25 mouse cellular contexts compared by ENCODE assay signal in the genomic region with DNA sequence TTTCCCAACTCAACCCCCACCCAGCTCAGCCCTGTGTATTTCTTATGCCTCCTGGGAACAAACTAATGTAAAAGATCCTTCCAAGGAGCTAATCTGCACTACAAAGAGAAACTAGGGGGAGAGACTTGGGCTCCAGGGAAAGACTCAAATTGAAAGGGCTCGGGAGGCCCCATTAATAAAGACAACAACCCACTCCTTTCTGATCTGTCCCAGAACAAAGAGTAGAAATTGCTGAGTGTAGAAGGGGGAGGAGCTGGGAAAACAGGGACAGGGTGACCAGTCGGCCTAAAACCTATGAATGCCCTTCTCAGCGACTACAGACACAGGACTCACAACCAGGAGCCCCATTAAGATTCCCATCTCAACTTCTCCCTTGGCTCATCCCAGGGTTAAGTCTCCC.
A peak's percentile ranks its signal among the peaks of the same experiment; 100 is the strongest.
DNase-seq lines count a peak whose midpoint lies in the region; ATAC-seq and TF ChIP-seq lines count a peak whose summit lies in the region.
"Had no signal": no experiment of that assay in that cellular context is flagged by ENCODE, and none has a peak within 500 bp of the region (broad histone marks: within the 10 kb centered on the region; RNA-seq: fewer than 3 reads in every experiment).

No protein-coding gene starts in this region.

- no peaks in the 10 kb centered on the region for H3K9me3 ChIP-seq in forebrain, embryonic 11.5 days (ENCODE audit: control insufficient read depth, low read length)
- H3K9me3 ChIP-seq in forebrain, postnatal 0 days (ENCODE audit: low read length) = no peaks in the 10 kb centered on the region
- no peaks in the 10 kb centered on the region for H3K9me3 ChIP-seq in ES-E14 (ENCODE audit: control insufficient read depth, insufficient read depth, low read depth, low read length)
- no peaks in the 10 kb centered on the region for H3K9me3 ChIP-seq in forebrain, embryonic 14.5 days (replicated peaks; ENCODE audit: control insufficient read depth, low read length)
- no peaks in the 10 kb centered on the region for H3K9me3 ChIP-seq in hindbrain, postnatal 0 days (ENCODE audit: low read length)
- H3K9me3 ChIP-seq: embryonic facial prominence, embryonic 12.5 days; embryonic facial prominence, embryonic 15.5 days; hindbrain, embryonic 12.5 days; hindbrain, embryonic 15.5 days; intestine, embryonic 15.5 days; kidney, embryonic 15.5 days had no signal

- in situ Hi-C loops in ES-E14 (cut with MboI; ENCODE audit: low sequenced_read_pairs in 2 of 2, unreplicated experiment in 2 of 2) = no loop called here

- H3K36me3 ChIP-seq in forebrain, embryonic 11.5 days (ENCODE audit: control insufficient read depth, insufficient read depth, low read length) = no peaks in the 10 kb centered on the region
- no peaks in the 10 kb centered on the region for H3K36me3 ChIP-seq in forebrain, postnatal 0 days (ENCODE audit: insufficient read depth)
- no peaks in the 10 kb centered on the region for H3K36me3 ChIP-seq in ES-E14 (ENCODE audit: control insufficient read depth, insufficient read depth, low read length, poor library complexity, severe bottlenecking)
- no peaks in the 10 kb centered on the region for H3K36me3 ChIP-seq in forebrain, embryonic 14.5 days (ENCODE audit: control insufficient read depth, insufficient read depth, low read length)
- no peaks in the 10 kb centered on the region for H3K36me3 ChIP-seq in hindbrain, postnatal 0 days (ENCODE audit: insufficient read depth, low read length)
- H3K36me3 ChIP-seq: embryonic facial prominence, embryonic 12.5 days; embryonic facial prominence, embryonic 15.5 days; hindbrain, embryonic 12.5 days; hindbrain, embryonic 15.5 days; intestine, embryonic 15.5 days; kidney, embryonic 15.5 days had no signal

- no peak overlapping the region for H3K4me3 ChIP-seq in forebrain, embryonic 11.5 days (ENCODE audit: low read depth, low read length)
- H3K4me3 ChIP-seq in forebrain, postnatal 0 days (ENCODE audit: low read depth, low read length) = no peak overlapping the region
- no peak overlapping the region for H3K4me3 ChIP-seq in ES-E14 (ENCODE audit: insufficient read depth in 1 of 2, low read depth in 1 of 2, low read length in 2 of 2, poor library complexity in 1 of 2, severe bottlenecking in 1 of 2)
- no peak overlapping the region for H3K4me3 ChIP-seq in forebrain, embryonic 14.5 days (ENCODE audit: low read depth, low read length)
- no peak overlapping the region for H3K4me3 ChIP-seq in hindbrain, postnatal 0 days (ENCODE audit: low read length)
- H3K4me3 ChIP-seq: embryonic facial prominence, embryonic 12.5 days; embryonic facial prominence, embryonic 15.5 days; gastrocnemius, adult 2 months; hindbrain, embryonic 12.5 days; hindbrain, embryonic 15.5 days; intestine, embryonic 15.5 days; kidney, embryonic 15.5 days had no signal

- no peaks in the 10 kb centered on the region for H3K27me3 ChIP-seq in forebrain, embryonic 11.5 days (ENCODE audit: control insufficient read depth, insufficient read depth, low read length)
- H3K27me3 ChIP-seq in forebrain, postnatal 0 days (ENCODE audit: insufficient read depth, low read length) = no peaks in the 10 kb centered on the region
- no peaks in the 10 kb centered on the region for H3K27me3 ChIP-seq in forebrain, embryonic 14.5 days (replicated peaks; ENCODE audit: control insufficient read depth, insufficient read depth, low read length)
- no peaks in the 10 kb centered on the region for H3K27me3 ChIP-seq in hindbrain, postnatal 0 days (ENCODE audit: insufficient read depth, low read length)
- H3K27me3 ChIP-seq: embryonic facial prominence, embryonic 12.5 days; hindbrain, embryonic 12.5 days; hindbrain, embryonic 15.5 days; intestine, embryonic 15.5 days had no signal

- 8% methylated on average over 3 of the region's 3 CpGs for WGBS in forebrain, embryonic 11.5 days
- WGBS in forebrain, postnatal 0 days = 11% methylated on average over 3 of the region's 3 CpGs
- WGBS in forebrain, embryonic 14.5 days = 1% methylated on average over 3 of the region's 3 CpGs
- WGBS in hindbrain, postnatal 0 days = 26% methylated on average over 3 of the region's 3 CpGs

- peak overlapping the region; percentile 66 for H3K27ac ChIP-seq in forebrain, embryonic 11.5 days (ENCODE audit: low read depth, low read length)
- H3K27ac ChIP-seq in forebrain, postnatal 0 days (ENCODE audit: low read depth, low read length) = no peak overlapping the region
- no peak overlapping the region for H3K27ac ChIP-seq in ES-E14 (ENCODE audit: insufficient read depth, low read depth, low read length, poor library complexity, severe bottlenecking)
- H3K27ac ChIP-seq in forebrain, embryonic 14.5 days (ENCODE audit: low read depth, low read length) = no peak overlapping the region
- no peak overlapping the region for H3K27ac ChIP-seq in hindbrain, postnatal 0 days
- H3K27ac ChIP-seq: embryonic facial prominence, embryonic 12.5 days; embryonic facial prominence, embryonic 15.5 days; gastrocnemius, adult 2 months; hindbrain, embryonic 12.5 days; hindbrain, embryonic 15.5 days; intestine, embryonic 15.5 days; kidney, embryonic 15.5 days had no signal

- H3K4me2 ChIP-seq in forebrain, embryonic 11.5 days (ENCODE audit: low read depth, low read length, severe bottlenecking) = peak overlapping the region; percentile 26; the same call in 1 of the 2 replicates
- H3K4me2 ChIP-seq in forebrain, postnatal 0 days (ENCODE audit: low read depth) = no peak overlapping the region
- H3K4me2 ChIP-seq in forebrain, embryonic 14.5 days (ENCODE audit: low read length) = no peak overlapping the region
- no peak overlapping the region for H3K4me2 ChIP-seq in hindbrain, postnatal 0 days (ENCODE audit: low read depth, low read length)
- H3K4me2 ChIP-seq: embryonic facial prominence, embryonic 12.5 days; embryonic facial prominence, embryonic 15.5 days; heart, embryonic 11.5 days; hindbrain, embryonic 12.5 days; hindbrain, embryonic 15.5 days; intestine, embryonic 15.5 days; kidney, embryonic 15.5 days had no signal

- H3K9ac ChIP-seq in forebrain, embryonic 11.5 days (ENCODE audit: low read length) = no peak overlapping the region
- H3K9ac ChIP-seq in forebrain, postnatal 0 days = no peak overlapping the region
- no peak overlapping the region for H3K9ac ChIP-seq in ES-E14 (ENCODE audit: insufficient read depth, low read depth, low read length, poor library complexity, severe bottlenecking)
- H3K9ac ChIP-seq in forebrain, embryonic 14.5 days (ENCODE audit: low read length) = no peak overlapping the region
- H3K9ac ChIP-seq in hindbrain, postnatal 0 days (replicated peaks; ENCODE audit: low read length) = no peak overlapping the region
- H3K9ac ChIP-seq: embryonic facial prominence, embryonic 12.5 days; embryonic facial prominence, embryonic 15.5 days; hindbrain, embryonic 12.5 days; hindbrain, embryonic 15.5 days; intestine, embryonic 15.5 days; kidney, embryonic 15.5 days had no signal

- DNase-seq in forebrain, embryonic 11.5 days (ENCODE audit: low spot score) = no peak
- DNase-seq in forebrain, postnatal 0 days = no peak
- DNase-seq in ES-E14 (ENCODE audit: low read depth, low spot score) (peak; percentile 46), ZHBTc4 (ENCODE audit: low read depth, low spot score) (peak; percentile 71)
- DNase-seq in forebrain, embryonic 14.5 days (ENCODE audit: low spot score) = peak; percentile 24
- DNase-seq in hindbrain, postnatal 0 days (ENCODE audit: low spot score) = no peak
- DNase-seq: adrenal gland, postnatal 10 days; adrenal gland, postnatal 36 days; cerebellum, adult 11 months; cerebellum, adult 2 months; cerebellum, adult 9-11 months; cerebellum, postnatal 36 days; gastrocnemius, adult 2 months; gastrocnemius, postnatal 14 days; heart, adult 11 months; kidney, adult 11 months; kidney, adult 8-10 months had no signal

- peak; percentile 60; the same call in 1 of the 2 replicates for ATAC-seq in forebrain, embryonic 11.5 days (replicated peaks; ENCODE audit: low FRiP score)
- no peak for ATAC-seq in forebrain, postnatal 0 days
- ATAC-seq in forebrain, embryonic 14.5 days = no peak
- ATAC-seq in hindbrain, postnatal 0 days = no peak
- ATAC-seq in CD4-positive, CD25-positive, alpha-beta regulatory T cell, adult 4 months = no peak
- ATAC-seq: intestine, embryonic 15.5 days had no signal

- no peak for TF ChIP-seq CTCF in forebrain, postnatal 0 days (IDR thresholded peaks at IDR 0.05; ENCODE audit: low read depth)
- no peak for TF ChIP-seq CTCF in hindbrain, postnatal 0 days (IDR thresholded peaks at IDR 0.05; ENCODE audit: low read depth)

- peaks cover 12% of the 10 kb centered on the region; the same call in 1 of the 2 replicates for H3K4me1 ChIP-seq in forebrain, embryonic 11.5 days (replicated peaks; ENCODE audit: control insufficient read depth, insufficient read depth, low read length)
- no peaks in the 10 kb centered on the region for H3K4me1 ChIP-seq in forebrain, postnatal 0 days (ENCODE audit: insufficient read depth)
- peaks cover 0 to 17% of the 10 kb centered on the region in 2 experiments; a peak in 3 of 4 replicates for H3K4me1 ChIP-seq in ES-E14 (ENCODE audit: control insufficient read depth in 2 of 2, insufficient read depth in 2 of 2, low read length in 2 of 2, poor library complexity in 1 of 2)
- H3K4me1 ChIP-seq in forebrain, embryonic 14.5 days (ENCODE audit: control insufficient read depth, insufficient read depth, low read length) = peaks cover 9% of the 10 kb centered on the region; the same call in 1 of the 2 replicates
- H3K4me1 ChIP-seq in hindbrain, postnatal 0 days (ENCODE audit: insufficient read depth, low read length) = no peaks in the 10 kb centered on the region
- H3K4me1 ChIP-seq: embryonic facial prominence, embryonic 12.5 days; embryonic facial prominence, embryonic 15.5 days; hindbrain, embryonic 15.5 days; intestine, embryonic 15.5 days had no signal

TF ChIP-seq in ES-E14, 5 proteins besides CTCF, POLR2A, EP300 and RAD21:
- TF ChIP-seq ZNF384 (IDR thresholded peaks at IDR 0.05; ENCODE audit: low read depth, low read length) (no peak), ZC3H11A (IDR thresholded peaks at IDR 0.05; ENCODE audit: borderline replicate concordance, low read depth, low read length) (no peak), MAFK (IDR thresholded peaks at IDR 0.05; ENCODE audit: insufficient read depth, low read depth, low read length) (peak; percentile 31; the same call in 1 of the 2 replicates)

Comparison
In these comparisons a context has a peak if more than half of its experiments do, and no peak if none do; other contexts are left out.
1. DNase-seq: peak in ES-E14 (single experiment), ZHBTc4 (single experiment) and forebrain, embryonic 14.5 days (single experiment); none in forebrain, embryonic 11.5 days (single experiment), forebrain, postnatal 0 days (single experiment) and hindbrain, postnatal 0 days (single experiment).